Mouse (Mus musculus): ENCODE results near the gene Spag7.

Spag7 gene

DNA sequence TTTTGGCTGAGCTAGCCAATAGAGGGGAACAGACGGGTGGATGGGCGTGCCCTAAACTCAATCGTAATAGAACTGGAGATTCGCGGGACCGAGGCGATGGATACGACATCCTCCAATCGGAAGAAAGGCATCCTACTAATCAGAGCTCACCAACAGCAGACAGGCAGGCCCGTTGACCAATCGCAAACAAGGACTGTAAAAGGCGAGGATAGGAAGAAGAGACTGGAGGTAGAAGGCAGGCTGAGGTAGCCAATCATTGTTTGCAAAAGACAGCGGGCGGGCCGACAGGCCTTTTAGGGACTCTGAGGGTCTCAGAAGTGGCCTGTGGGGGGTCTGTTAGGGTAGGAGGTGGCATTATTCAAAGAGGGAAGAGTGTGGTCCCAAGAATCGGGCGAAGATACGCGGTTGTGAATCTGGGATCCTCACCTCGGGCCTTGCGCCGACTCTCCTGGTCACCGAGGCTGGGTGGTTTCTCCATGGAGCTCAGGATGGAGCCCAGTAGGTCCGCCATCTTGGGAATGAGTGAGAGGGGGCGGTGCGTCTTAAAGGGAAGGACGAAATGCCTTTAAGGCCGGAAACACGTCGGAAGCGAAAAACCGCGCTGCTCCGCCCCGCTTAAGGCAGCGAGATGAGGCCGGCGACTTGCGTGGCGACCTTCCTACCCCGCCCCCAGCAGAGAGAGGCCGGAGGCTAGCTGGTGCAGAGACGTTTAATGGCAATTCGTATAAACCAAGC is at the start of gene Spag7:
Gene Spag7 (minus strand): TSS at position 646 of the 735 bp plus-strand sequence.
- peak; percentile 99 for DNase-seq

DNA sequence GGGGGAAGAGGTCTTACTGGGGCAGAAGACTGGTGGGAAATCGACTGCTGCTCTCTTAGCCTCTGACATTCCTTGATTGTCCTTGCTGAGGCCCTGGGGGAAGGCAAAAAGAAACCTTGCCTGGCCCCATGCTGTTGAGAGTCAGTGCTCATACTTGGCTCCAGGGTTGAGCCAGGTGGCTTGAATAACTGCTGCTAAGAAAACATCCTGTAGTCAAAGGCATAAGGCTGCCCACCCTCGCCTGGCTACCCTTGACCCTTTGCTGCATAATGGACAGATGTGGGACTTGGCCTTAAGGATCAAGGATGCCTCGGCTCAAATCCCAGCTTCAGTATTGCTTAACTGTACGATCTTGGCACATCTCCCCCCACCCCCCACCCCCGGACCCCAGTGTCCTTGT is 49.3 kb upstream of the Spag7 start:
- no peak for DNase-seq

DNA sequence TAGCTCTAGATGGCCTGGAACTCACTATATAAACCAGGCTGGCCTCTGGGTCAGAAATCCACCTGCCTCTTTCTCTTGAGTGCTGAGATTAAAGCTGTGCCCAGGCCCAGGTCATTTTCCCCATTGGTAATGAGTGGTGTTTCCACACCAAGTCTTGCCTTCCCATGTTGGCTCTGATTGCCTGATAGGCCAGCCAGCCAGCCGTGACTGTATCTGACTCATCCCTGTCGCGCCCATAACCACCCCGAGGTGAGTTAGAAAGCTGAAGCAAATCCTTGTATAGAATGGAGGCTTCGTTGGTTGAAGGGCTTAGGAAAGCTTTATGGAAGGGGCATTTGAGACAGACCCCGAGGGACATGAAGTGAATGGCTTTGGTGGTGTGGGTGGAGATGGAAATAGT is 46.6 kb upstream of the Spag7 start:
- no peak for DNase-seq

DNA sequence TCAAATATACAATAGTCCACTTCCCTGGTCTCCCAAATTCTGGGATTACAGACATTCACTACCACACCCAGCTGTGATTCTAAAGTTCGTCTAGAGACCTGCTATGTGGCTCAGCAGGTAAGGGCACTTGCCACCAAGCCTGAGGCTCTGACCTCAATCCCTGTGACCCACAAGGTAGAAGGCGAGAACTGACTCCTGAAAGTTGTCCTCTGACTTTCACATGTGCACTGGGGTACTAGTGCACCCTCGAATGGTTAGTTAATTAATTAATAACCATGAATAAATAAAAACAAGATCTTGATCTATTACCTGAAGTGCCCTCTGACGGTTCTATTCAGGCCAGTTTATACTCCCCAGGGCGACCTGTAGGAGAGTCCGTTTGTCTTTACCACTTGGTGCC is 44.0 kb upstream of the Spag7 start:
- no peak for DNase-seq

DNA sequence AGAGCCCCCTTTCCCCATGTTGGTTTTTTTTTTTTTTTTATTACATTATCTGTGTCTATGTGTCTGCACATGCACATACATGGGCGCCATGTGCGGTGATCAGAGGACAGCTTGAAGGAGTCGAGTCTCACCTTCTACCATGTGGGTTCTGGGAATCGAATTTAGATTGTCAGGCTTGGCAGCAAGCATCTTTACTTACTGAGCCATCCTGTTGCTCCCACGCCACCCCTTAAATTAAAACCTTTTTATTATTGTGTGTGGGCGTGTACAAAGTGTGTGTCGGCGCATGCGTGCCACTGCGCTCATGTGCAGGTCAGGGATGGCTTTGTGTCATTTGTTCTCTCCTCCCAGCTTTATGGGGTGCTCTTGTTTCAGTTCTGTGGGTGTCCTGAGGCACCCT is 41.8 kb upstream of the Spag7 start:
- DNase-seq, result no peak

DNA sequence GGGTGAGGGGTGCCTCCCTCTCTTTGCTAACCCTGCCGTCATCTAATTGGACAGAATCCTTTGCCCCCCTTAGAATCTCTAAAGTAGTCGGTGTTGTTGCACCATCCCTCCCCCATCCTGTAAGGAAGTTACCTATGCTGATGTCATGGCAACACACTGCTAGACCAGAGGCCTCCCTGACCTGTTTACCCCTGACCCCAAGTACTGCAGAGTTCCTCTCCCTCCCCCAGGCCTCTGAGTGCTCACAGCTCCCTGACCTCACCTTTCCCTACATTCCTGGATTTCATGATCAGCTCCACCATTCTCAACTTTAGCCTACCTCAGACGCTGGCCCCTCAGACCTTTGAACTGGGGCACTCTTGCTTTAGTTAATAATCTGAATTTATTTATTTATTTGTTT is 36.9 kb upstream of the Spag7 start:
- no peak for DNase-seq

DNA sequence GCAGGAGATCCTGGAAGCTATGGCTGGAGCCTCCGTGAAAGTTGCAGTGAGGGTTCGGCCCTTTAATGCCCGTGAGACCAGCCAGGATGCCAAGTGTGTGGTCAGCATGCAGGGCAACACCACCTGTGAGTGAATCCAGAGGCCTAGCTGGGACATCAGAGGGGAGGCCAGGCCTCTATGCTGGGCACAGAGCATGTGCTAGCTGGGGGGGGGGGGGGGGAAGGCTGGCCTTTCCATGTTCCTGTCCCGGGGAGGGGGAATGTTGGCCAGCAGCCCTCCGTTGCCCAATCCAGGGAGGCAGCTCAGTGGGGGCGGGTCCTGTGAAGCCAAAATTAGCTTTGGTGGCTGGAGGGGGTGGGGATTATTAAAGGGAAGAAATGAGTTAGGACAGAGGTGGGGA is 33.6 kb upstream of the Spag7 start:
- DNase-seq, result peak; percentile 67

DNA sequence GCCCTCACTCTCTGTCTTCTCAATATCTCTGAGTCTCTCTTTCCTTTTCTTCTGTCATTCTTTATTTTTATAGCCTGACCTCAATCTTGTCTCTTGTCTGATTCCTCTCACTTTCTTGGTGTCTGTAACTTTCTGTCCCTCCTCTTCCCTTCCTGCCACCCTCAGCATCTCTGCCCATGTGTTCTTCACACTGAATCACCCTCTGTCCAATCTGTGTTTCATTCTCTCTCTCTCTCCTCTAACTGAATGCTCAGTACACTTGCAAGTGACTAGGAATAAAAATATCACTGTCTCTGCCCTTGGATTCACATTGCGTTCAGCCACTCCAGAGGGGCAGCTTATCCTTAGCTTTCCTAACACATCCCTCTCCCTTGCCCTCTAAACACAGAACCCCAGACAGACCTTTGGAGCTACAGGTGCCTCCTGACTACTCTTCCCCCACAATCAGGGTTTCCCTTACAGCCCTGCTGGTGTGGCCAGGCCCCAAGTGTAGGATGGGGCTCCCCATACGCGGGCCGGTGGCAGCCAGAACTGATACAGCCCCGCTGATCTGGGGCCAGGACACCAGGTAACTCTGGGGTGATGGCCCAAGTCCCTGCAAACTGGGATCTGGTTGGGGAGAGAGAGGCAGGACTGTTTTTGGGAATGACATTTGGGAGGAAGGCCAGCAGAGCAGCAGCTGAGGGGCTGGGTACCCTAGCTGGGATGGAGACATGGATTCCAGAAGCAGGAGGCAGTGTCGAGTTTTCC is 32.9 kb upstream of the Spag7 start:
- DNase-seq, result no peak

DNA sequence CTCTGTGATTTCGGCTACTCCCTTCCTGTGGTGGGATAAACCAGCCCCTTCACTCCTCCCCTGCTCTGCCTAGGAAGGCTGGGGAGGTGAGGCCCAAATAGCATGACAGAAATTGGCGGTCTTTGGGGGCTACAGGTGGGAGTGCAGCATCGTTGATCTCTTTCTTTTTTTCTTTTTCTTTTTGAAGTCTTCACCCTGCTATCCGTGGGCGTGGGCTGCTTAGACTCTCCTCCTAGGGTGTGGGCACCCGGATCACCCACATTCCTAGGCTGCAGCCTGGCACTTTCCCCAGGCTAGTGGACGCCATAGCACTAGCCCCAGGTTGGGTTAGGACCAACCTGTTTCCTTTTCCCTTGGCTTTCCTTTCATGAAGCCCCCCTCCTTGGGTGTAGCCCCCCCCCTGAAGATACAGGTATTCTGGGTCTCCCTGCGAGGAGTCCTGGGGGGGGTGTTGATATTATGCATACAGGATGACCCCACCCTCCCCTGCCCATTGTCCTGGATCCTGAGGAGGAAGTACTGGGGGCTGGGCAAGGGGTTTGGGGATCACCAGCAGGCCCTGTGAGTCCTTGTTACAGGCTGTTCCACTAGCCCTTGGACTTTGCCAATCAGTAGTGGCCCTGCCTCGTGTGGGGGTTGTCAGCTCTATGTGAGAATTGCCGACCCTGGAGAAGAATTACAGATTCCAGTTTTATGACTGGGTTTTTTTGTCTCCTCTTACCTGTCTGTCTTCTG is 32.2 kb upstream of the Spag7 start:
- peak; percentile 31 for DNase-seq

DNA sequence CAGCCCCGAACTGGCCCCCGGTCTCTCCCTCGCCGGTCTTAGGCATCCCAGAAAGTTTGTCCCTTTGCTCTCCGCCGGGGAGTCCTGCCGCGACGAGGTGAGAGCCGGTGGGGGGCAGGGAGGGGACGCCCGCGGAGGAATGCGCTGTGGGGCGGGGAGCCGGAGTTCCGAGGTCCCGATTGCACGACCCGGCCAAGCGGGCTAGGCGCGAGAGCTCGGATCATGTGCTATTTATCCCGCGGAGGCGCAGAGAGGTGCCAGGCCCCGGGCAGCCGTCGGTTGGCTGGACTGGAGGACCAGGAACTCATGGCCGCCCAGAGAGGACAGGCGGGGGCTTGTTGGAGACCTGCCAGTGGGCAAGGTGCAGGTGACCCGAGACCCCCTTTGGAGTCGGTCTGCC is 31.4 kb upstream of the Spag7 start:
- peak; percentile 82 for DNase-seq

DNA sequence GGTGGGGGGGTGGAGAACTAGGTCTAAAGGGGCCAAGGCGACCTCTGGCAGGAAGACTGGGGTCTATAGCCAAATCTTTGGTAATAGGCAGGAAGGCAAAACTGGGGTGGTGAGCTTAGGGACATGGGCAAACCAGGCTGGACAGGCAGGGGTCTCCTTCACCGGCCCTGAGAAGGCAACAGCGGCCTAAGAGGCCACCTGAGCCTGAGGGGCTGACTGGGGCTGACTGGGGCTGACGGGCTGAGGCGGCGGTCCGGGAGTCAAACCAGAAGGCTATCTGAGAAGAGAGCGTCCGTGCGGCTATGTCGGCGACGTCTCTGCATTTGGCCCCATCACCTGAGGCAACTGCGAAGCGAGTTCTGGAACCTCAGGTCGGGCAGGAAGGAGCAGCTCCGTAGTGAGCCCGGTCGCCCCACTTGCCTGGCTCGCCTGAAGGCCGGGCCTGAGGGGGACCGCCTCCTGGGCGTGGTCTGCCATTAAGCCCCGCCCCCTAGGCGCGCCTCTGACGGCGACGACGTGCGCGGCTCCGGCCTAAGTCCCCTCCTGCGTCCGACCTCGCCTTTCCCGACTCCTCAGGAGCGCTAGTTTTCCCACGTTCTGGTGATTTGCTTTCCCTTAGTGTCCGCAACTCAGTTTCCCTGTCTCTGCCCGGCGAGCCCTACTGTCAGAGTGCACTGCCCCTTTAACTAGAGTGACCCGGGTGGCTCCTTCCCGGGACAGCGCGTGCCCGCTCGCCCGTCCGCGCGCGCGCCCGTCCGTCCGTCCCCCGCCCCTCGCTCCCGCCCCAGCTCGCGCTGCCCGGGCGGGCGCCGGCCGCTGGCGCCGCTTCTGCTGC is 30.7 kb upstream of the Spag7 start, which contains the start of the genes Inca1 and Kif1c:
Gene Inca1 (minus strand): TSS at position 434 of the 835 bp plus-strand sequence.
Gene Kif1c (plus strand): TSS at position 827 of the 835 bp plus-strand sequence.
- peak; percentile 96 for DNase-seq

DNA sequence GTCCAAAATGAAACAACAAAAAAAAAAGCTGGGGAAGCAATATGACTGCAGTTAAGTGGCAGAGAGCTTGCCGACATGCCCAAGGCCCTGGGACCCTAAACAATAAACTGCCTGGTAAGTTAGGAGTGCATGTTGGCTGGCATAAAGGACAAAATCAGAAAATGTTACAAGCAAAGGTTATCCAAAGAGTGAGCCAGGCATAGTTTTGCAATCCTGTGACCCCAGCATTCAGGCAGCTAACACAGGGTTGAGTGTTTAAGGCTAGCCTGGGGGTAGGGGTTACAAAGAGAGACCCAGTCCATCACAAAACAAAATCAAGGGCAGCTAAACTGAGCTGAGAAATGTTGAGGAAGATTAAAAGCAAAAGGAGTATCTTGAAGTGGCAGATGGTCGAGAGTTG is 29.8 kb upstream of the Spag7 start:
- no peak for DNase-seq

DNA sequence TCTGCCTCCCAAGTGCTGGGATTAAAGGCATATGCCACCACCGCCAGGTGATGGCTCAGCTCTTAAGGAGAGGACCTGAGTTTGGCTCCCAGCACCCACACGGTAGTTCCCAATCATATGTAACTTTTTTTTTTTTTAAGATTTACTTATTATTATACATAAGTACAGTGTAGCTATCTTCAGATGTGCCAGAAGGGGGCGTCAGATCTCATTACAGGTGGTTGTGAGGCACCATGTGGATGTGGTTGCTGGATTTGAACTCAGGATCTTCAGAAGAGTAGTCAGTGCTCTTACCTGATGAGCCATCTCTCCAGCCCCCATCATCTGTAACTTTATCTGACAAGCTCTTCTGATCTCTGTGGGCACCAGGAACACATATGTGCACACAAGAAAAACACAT is 28.2 kb upstream of the Spag7 start:
- DNase-seq, result no peak

DNA sequence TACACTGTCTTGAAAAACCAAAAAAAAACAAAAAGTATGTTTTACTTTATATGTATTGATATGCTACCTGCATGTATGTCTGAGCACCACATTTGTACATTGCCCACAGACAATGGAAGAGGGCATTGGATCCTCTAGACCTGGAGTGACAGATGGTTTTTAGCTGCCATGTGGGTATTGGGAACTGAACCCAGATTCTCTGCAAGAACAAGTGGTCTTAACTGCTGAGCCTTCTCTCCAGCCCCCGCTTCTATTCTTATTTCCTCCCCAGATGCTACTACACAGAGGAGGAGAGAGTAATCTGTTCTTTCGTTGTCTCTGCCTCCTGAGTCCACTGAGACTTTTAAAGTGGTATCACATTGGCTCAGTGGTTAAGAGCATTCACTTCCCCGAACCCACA is 24.3 kb upstream of the Spag7 start:
- DNase-seq, result no peak

DNA sequence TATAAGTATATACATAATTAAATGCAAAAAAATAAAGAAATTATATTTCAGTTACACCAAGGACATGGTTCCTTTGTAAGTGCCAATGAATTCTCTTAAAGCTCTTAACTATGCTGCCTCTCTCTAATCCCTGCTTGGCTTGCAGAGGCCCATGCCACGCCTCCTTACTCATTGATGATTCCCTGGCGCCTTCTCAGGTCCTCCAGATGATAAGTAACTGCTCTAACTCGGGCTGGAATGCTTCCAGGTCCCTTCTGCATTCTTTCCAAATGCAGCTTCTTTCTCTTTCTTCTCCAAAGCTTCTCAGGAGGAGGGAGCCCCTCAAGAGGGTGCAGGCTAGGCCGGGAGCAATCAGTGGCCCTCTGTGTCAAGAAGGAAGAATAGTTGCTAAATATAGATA is 20.4 kb upstream of the Spag7 start:
- DNase-seq, result no peak

DNA sequence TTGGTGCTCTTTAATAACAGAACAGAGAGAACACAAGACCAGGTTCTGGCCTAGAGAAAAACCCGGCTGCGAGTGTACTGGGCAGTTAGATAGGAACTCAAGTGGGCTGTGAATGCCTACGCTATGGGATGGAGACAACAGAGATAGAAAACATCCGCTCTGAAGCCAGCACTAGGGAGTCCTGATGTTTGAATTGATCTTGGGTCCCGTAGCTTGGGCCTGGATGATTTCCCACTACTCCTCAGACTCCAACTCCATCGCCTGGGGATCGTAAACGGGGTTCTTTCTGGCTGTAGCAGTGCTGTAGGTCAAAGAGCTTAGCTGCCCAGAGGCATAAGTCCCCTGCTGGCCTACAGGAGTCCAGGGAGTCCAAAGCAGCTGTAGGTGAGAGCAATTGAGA is 19.2 kb upstream of the Spag7 start:
- DNase-seq, result no peak

DNA sequence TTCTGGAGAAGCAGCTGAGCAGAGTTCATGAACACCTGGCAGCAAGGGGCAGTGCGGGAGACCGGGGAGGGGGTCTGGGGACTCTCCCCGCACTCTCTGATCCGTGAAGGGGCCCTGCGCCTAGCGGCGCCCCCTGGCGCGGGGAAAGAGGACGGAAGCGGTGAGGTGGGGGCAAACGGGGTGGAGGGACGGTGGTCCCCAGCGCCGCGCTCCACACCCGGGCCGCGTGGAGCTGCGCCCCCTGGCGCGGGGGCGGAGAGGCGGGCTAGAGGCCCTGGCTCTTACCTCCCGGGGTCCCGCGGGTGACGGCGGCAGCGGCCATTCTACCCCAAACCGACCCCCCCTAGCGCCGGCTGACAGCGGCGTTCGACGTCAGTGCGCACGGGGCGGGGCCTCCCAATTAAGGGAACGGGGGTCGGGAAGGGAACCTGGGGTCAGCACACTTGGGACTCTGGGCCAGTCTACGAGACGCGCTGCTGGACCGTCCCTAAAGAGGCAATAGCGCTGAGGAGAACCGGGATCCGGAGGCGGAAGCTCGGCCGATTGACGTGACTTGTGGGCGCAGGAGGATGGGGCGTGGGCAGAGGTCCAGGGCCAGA is 18.5 kb upstream of the Spag7 start, which contains the start of gene Camta2:
Gene Camta2 (minus strand): TSS at position 505 of the 599 bp plus-strand sequence.
- peak; percentile 95 for DNase-seq

DNA sequence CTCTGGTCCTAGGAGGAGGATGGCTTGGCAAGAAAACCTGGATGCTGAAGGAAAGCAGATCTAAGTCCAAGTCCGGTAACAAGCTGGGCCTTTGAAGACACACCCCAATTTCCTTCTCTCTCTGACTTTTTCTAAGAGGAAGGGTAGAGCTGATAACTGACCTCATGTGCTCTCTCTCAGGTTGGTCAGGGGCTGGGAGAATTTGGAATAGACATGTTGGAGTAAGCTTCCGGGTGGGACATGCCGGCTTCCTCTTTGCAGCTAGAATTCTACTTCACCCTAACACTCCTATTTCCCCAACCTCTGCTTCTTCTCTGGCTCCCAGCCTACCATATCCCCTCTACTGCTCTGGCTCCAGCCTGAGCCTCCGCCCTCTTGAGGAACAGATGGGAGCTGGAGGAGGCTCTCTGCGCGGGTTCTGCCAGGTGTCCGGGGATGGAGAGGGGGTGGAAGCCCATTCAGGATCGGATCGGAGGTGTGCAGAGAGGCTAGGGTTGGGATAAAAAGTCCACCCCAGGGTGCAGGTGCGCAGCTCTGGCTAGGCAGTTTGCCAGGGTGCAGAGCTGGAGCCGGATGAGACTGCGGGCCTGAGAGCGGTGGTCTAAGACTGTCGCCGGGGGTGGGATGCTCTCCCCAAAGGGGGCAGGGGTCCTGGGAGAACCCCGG is 17.8 kb upstream of the Spag7 start:
- DNase-seq, result peak; percentile 40

DNA sequence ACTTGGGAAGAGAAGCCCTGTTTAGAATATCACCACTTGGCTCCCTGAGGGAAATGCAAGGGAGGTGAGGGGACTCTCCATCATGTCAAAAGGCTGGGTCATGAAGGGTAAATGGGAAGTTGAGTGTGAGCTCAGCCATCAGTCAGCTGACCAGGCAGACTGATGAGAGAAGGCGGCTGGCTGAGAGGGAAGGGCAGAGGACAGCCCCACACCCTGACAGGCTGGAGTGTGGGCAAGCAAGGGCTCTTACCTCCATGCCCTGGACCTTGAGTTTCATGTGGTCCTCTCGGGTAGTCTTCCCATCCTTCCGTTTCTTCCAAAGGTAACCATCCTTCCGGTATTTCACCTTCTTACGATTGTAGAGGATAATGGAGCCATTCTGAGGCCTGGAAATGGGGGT is 14.4 kb upstream of the Spag7 start:
- DNase-seq, result no peak

DNA sequence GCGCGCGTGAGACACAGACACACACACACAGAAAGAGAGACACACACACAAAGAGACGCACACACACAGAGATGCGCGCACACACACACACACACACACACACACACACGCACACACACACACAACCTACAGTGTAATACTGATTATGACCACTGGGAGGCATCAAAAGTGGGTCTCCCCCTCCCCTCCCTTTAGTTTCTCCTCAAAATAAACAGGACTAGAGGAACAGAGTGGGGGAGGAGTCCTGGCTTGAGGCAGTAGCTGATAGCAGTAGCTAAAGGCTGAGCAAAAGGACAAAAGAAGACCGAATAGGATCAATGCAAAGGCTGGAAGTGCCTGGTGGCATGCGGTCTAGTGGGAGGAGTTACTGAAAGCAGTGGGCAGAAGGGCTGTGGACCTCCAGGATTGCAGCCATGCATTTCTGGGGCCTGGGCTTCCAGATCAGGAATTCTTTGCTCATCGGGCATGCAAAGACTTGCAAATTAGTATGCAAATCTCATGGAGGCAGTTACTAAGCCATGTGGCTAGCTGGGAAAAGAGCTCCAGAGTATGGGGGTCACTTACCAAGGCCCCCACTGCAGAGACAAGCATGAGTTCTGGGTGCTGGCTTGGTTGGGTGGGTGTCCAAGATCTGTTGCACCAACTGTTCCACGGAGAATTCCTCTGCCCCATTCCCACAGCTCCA is 12.8 kb upstream of the Spag7 start:
- peak; percentile 84 for DNase-seq

DNA sequence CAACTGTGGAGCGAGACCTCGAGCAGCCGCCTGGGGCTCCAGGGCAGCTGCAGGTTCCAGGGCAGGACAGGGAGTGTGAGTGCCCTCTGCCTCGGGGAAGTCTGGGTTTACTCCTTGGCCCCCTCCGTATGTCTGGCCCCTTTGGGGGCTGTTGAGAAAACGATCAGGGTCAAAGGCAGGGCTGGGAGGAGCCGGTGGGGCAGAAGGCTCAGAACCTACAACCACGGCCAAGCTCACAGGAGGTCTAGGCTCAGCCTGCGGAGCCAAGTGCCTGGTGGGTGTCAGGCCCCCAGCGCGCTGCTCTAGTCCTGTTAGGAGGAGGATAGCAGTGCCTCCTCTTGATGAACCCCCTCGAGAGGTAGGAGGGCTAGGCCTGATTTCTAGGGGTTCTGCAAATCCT is 12.0 kb upstream of the Spag7 start:
- no peak for DNase-seq
